Mouse (Mus musculus) hematopoietic multipotent progenitor cell, adult 10-12 weeks (in vitro differentiated cells): ENCODE measurements around the gene Rufy1. TPM values are rescaled to one million over a fixed set of nuclear protein-coding genes. Genes with fewer than 3 reads are reported as not detected.

ENCODE experiments used
- polyA plus RNA-seq: library from polyadenylated mRNA; stranded (reverse); fragments of >175 nt; gene quantifications from 2 replicates; pipeline ENCODE4 v1.2.3, GENCODE M21; 2012; ENCODE audit warnings: low replicate concordance

Gene Rufy1
- 14.8 and 20.6 TPM in 2 replicates for polyA plus RNA-seq

DNA sequence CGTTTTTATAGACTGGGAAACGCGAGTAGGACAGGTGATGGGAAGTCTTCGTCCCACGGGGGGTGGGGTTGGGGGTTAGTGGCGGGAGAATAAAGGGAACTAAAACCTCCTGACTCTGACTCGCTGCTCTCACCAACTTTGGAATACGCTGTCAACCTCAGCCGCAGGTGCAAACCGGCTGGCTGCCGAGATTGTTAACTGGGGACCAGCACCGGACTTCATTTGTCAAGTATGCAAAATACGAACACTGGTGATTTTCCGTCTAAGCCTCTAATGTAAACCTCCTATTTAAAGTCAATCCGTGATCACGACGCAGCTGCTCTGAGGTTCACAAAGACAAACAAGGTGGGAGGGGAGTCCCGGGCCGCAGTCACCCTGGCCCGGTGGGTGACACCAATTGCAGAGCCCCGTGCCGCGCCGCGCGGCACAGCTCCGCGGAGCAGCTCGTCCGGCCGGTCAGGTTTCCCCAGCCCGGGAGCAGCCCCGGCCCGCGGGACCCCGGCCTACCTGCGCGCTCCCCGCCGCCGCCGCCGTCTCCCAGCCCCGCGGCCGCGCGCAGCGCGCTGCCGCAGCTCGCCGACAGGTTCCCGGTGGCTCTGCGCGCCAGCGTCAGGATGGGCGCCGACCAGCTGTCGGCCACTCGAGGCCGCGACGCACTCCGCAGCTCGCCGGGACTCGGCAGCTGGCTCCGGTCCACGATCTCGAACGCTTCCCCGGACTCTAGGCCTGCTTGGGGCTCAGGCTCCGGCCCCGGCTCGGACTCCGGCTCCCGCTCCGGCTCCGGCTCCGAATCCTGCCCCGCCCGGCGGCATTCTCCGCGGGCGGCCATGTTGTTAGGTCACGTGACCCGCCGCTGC, at the start of gene Rufy1:
Gene Rufy1, minus strand, starts transcription at position 849 of the 857 bp plus-strand sequence.

DNA sequence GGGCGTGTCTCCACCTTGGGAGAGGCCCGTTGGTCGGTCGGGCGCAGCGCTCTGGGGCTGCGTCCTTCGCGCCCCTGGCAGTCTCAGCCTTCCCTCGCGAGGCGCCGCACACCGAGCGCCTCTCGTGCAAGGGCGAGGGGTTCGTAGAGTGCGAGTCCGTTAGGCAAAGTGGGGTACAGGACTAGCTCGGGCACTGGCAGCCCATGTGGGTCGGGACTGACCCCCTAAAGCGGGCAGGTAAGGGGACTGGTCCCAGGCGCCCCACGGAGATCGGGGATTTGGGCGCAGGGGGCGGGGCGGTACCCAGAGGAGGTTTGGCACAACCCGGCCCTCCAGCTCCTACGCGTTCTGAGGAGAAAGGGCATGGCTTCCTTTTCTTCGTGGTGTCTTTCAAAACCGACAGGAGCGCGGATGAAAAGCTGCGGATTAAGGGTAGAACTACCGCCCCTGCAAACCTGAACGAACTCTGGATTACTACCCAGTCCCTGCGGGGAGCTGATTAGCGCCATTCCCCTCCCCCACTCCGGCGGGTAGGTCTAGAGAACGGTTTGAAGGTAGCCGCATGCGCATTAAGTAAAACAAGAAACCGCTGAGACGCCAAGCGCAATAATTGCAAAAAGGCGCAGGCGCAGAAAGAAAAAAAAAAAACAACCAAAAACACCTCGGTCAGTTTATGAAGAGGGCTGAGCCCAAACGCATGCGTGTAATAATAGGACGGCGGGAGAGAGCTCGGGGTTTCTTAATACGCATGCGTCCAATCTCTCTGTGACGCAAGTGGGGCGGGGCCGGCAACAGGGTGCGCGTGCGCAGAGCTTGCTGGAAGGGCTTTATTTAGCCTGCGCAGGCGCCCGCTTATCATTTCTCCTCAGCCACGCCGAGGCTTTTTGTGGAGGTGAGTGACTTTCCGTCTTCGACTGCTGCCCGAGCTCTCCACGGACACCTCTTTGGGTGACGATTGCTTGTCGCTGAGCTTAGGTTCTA, 53.7 kb downstream of the Rufy1 start, which contains the start of gene Hnrnph1:
Gene Hnrnph1, plus strand, starts transcription at position 80 of the 981 bp plus-strand sequence.

DNA sequence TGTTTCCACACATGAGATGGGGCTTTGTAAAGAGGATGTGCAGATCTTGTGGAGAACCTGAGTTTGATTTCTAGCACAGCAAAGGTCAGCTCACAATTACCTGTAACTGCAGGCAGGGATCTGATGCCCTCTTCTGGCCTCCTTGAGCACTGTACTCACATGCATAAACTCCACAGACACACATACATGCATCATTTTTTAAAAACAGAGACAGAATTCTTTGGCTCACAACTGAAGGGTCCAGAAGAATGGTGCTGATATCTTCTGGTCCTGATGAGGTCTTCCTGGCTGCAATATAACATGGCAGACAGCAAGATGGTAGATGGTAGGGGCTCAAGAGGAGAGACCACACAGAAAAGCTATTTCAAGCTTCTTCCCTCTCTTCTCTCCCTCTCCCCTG, 76.8 kb downstream of the Rufy1 start, which contains the start of gene Cby3:
Gene Cby3, plus strand, starts transcription at position 301 of the 400 bp plus-strand sequence.

Other genes starting within 250 kb of the Rufy1 start
- gene Sqstm1, start 220.3 kb downstream of the Rufy1 start, polyA plus RNA-seq: 157 and 255 TPM in 2 replicates
- gene Mgat4b, start 220.2 kb downstream of the Rufy1 start, polyA plus RNA-seq: 42.8 and 75.2 TPM in 2 replicates
- gene Ltc4s, start 192.5 kb downstream of the Rufy1 start, polyA plus RNA-seq: 1.3 and 4.6 TPM in 2 replicates
- 24.7 and 30.0 TPM in 2 replicates for gene Maml1, start 138.8 kb downstream of the Rufy1 start, polyA plus RNA-seq
- gene Canx, start 105.5 kb downstream of the Rufy1 start, polyA plus RNA-seq: 12.9 and 68.4 TPM in 2 replicates
- gene Cby3, start 76.7 kb downstream of the Rufy1 start, polyA plus RNA-seq: not detected in 2 replicates
- gene Hnrnph1, start 54.1 kb downstream of the Rufy1 start, polyA plus RNA-seq: 214 and 234 TPM in 2 replicates
- gene Adamts2, start 171.0 kb upstream of the Rufy1 start, polyA plus RNA-seq: 0.06 and 0.10 TPM in 2 replicates